Mouse (Mus musculus) hindbrain, postnatal 0 days (tissue): Measurements from ENCODE around the gene Clic4. TPM values are rescaled to one million over a fixed set of nuclear protein-coding genes. Genes with fewer than 3 reads are reported as not detected.
"Not testable (repeated sequence)": the region's sequence is repeated elsewhere in the genome, so short reads cannot be mapped to it uniquely, and the experiment has no call there.

Experiments used
- ATAC-seq: fragments of 200-750 bp; cut with Nextera tagmentation; 2 replicates; pipeline ENCODE4 v1.8.0; 2017; ENCODE audit warnings: mild to moderate bottlenecking, moderate TSS enrichment, moderate library complexity
- DNase-seq: peaks from one replicate; pipeline ENCODE4 v3.0.0-alpha.2; 2015; ENCODE audit warnings: low spot score
- H3K27ac ChIP-seq: fragments of 300-500 bp; sonication (generic); 2 replicates; pipeline ENCODE4 v1.5.1; 2014; ENCODE audit warnings: mild to moderate bottlenecking
- H3K27me3 ChIP-seq: fragments of 300-500 bp; sonication (generic); 2 replicates; pipeline ENCODE4 v1.6.1; 2014; ENCODE audit warnings: low read length, mixed read lengths; ENCODE audit not compliant: insufficient read depth
- H3K36me3 ChIP-seq: fragments of 300-500 bp; sonication (generic); 2 replicates; pipeline ENCODE4 v1.6.1; 2014; ENCODE audit warnings: low read length, mixed read lengths; ENCODE audit not compliant: insufficient read depth
- H3K4me1 ChIP-seq: fragments of 300-500 bp; sonication (generic); 2 replicates; pipeline ENCODE4 v1.6.1; 2014; ENCODE audit warnings: antibody characterized with exemption, low read length, mixed read lengths; ENCODE audit not compliant: insufficient read depth
- H3K4me2 ChIP-seq: fragments of 300-500 bp; sonication (generic); 2 replicates; pipeline ENCODE4 v1.6.1; 2014; ENCODE audit warnings: low read depth, mild to moderate bottlenecking, low read length, moderate library complexity, mixed read lengths
- H3K4me3 ChIP-seq: fragments of 300-500 bp; sonication (generic); 2 replicates; pipeline ENCODE4 v1.5.1; 2014; ENCODE audit warnings: low read length
- H3K9ac ChIP-seq: fragments of 300-500 bp; sonication (generic); replicated peaks from 2 replicates; pipeline ENCODE4 v1.6.1; 2014; ENCODE audit warnings: mild to moderate bottlenecking, low read length, moderate library complexity, mixed read lengths
- H3K9me3 ChIP-seq: fragments of 300-500 bp; sonication (generic); 2 replicates; pipeline ENCODE4 v1.6.1; 2016; ENCODE audit warnings: low read length, mixed read lengths
- CTCF ChIP-seq: IDR thresholded peaks from 2 replicates; pipeline ENCODE4 v1.5.1; 2016; ENCODE audit warnings: antibody characterized with exemption, control low read depth, low read depth
- WGBS: fragments of 180-500 bp; shearing (Covaris S2); extraction: QIAGEN DNeasy Blood & Tissue Kit; methylation state at CpG from one replicate; pipeline ENCODE4 v1.1.7; 2014; 5-methylcytosine and 5-hydroxymethylcytosine counted together
- polyA plus RNA-seq: library from polyadenylated mRNA; unstranded; fragments of >200 nt; fragmentation: Nextera tagmentation; extraction: Ambion mirVana; gene quantifications from 2 replicates; pipeline ENCODE4 v1.2.1, GENCODE M21; 2015
- total RNA-seq: library from RNA; depleted of rRNA; stranded (reverse); fragments of >200 nt; gene quantifications from 2 replicates; pipeline ENCODE4 v1.2.3, GENCODE M21; 2014

The Clic4 gene
- total and polyA plus RNA-seq, 2 experiments from 2014 or later: 57.1 to 70.1 TPM

GRCm38 (mm10) chr4:135286033-135286622, 13.5 kb upstream of the Clic4 start:
- Histone ChIP-seq H3K36me3 (no peaks in the 10 kb centered on the region), H3K27me3 (no peaks in the 10 kb centered on the region), H3K27ac (peak overlapping the region; percentile 66; the same call in 1 of the 2 replicates), H3K9me3 (no peaks in the 10 kb centered on the region), H3K4me3 (no peak overlapping the region), H3K4me1 (0 out of 2 replicates have a peak, but pooled peaks cover 8% of the 10 kb centered on the region), H3K4me2 (no peak overlapping the region), H3K9ac (no peak overlapping the region)
- no peak for TF ChIP-seq CTCF
- ATAC-seq: peak; percentile 43; the same call in 1 of the 2 replicates
- DNase-seq: peak; percentile 53
- 59% methylated on average over 12 of the region's 12 CpGs for WGBS

GRCm38 (mm10) chr4:135285436-135285835, 12.8 kb upstream of the Clic4 start:
- H3K4me3 ChIP-seq: no peak overlapping the region
- H3K9me3 ChIP-seq: no peaks in the 10 kb centered on the region
- 51% methylated on average over 8 of the region's 8 CpGs for WGBS
- no peak overlapping the region for H3K9ac ChIP-seq
- ATAC-seq (no peak), DNase-seq (no peak)
- no peak for TF ChIP-seq CTCF
- no peaks in the 10 kb centered on the region for H3K36me3 ChIP-seq
- no peak overlapping the region for H3K27ac ChIP-seq
- no peak overlapping the region for H3K4me2 ChIP-seq
- H3K27me3 ChIP-seq: no peaks in the 10 kb centered on the region
- 0 out of 2 replicates have a peak, but pooled peaks cover 8% of the 10 kb centered on the region for H3K4me1 ChIP-seq

GRCm38 (mm10) chr4:135283875-135284274, 11.3 kb upstream of the Clic4 start:
- no peak overlapping the region for H3K4me3 ChIP-seq
- no peaks in the 10 kb centered on the region for H3K9me3 ChIP-seq
- H3K36me3 ChIP-seq: no peaks in the 10 kb centered on the region
- no peaks in the 10 kb centered on the region for H3K27me3 ChIP-seq
- peak; percentile 25; the same call in 1 of the 2 replicates for TF ChIP-seq CTCF
- no peak for ATAC-seq
- 88% methylated on average over 7 of the region's 7 CpGs for WGBS
- H3K4me2 ChIP-seq: no peak overlapping the region
- H3K27ac ChIP-seq: no peak overlapping the region
- H3K9ac ChIP-seq: no peak overlapping the region
- H3K4me1 ChIP-seq: 0 out of 2 replicates have a peak, but pooled peaks cover 8% of the 10 kb centered on the region
- DNase-seq: no peak

- no peaks in the 10 kb centered on the region for H3K9me3 ChIP-seq
- WGBS: 63% methylated on average over 4 of the region's 4 CpGs
- H3K4me2 ChIP-seq: no peak overlapping the region
- TF ChIP-seq CTCF: no peak
- no peaks in the 10 kb centered on the region for H3K27me3 ChIP-seq
- no peak overlapping the region for H3K4me3 ChIP-seq
- H3K27ac ChIP-seq: no peak overlapping the region
- H3K36me3 ChIP-seq: no peaks in the 10 kb centered on the region
- 0 out of 2 replicates have a peak, but pooled peaks cover 8% of the 10 kb centered on the region for H3K4me1 ChIP-seq
- DNase-seq (no peak), ATAC-seq (no peak)
- H3K9ac ChIP-seq: no peak overlapping the region
Observed at GRCm38 (mm10) chr4:135283417-135283816, 10.8 kb upstream of the Clic4 start.

GRCm38 (mm10) chr4:135282651-135283290, 10.2 kb upstream of the Clic4 start:
- H3K4me2 ChIP-seq: no peak overlapping the region
- no peaks in the 10 kb centered on the region for H3K9me3 ChIP-seq
- no peak overlapping the region for H3K4me3 ChIP-seq
- no peak overlapping the region for H3K9ac ChIP-seq
- H3K4me1 ChIP-seq: 0 out of 2 replicates have a peak, but pooled peaks cover 8% of the 10 kb centered on the region
- no peak overlapping the region for H3K27ac ChIP-seq
- 49% methylated on average over 13 of the region's 13 CpGs for WGBS
- DNase-seq (peak; percentile 43), ATAC-seq (no peak)
- no peak for TF ChIP-seq CTCF
- H3K27me3 ChIP-seq: no peaks in the 10 kb centered on the region
- no peaks in the 10 kb centered on the region for H3K36me3 ChIP-seq

DNA sequence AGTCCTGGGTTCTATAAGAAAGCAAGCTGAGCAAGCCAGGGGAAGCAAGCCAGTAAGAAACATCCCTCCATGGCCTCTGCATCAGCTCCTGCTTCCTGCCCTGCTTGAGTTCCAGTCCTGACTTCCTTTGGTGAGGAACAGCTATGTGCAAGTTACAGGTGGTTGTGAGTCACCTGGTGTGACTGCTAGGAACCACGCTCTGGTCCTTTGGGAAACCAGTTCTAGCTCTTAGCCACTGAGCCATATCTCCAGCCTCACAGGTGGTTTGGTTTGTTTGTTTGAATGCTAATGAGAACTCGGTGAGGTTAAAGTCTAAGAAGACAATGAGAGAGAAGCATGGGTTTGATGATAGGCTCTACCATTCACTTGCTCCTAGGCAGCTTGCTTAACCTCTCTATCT, 7.4 kb upstream of the Clic4 start:
- 74% methylated on average over 2 of the region's 2 CpGs for WGBS
- H3K9ac ChIP-seq, H3K27ac ChIP-seq, H3K36me3 ChIP-seq, H3K27me3 ChIP-seq, H3K4me1 ChIP-seq, H3K4me3 ChIP-seq, ATAC-seq, DNase-seq, H3K9me3 ChIP-seq, H3K4me2 ChIP-seq: not testable (repeated sequence)
